Mouse (Mus musculus) gastrocnemius, adult 2 months (tissue): ENCODE data around the gene Micall2. TPM values are rescaled to one million over a fixed set of nuclear protein-coding genes. Genes with fewer than 3 reads are reported as not detected.

Experiments
- DNase-seq: peaks from one replicate; pipeline ENCODE4 v3.0.0; 2022
- H3K27ac ChIP-seq: fragments of 200-600 bp; 2 replicates; pipeline ENCODE4 v1.8.1; 2022; ENCODE audit warnings: mild to moderate bottlenecking
- H3K4me3 ChIP-seq: fragments of 200-600 bp; 2 replicates; pipeline ENCODE4 v1.8.1; 2022; ENCODE audit warnings: mild to moderate bottlenecking, moderate library complexity
- CTCF ChIP-seq: fragments of 200-600 bp; IDR thresholded peaks from 2 replicates; pipeline ENCODE4 v1.8.1; 2022; ENCODE audit warnings: antibody characterized with exemption, mild to moderate bottlenecking, moderate library complexity
- intact Hi-C: fragments of 180-260 bp; cut with DNase I; formaldehyde crosslinking; loops from one replicate; pipeline ENCODE4 v1.15.1; 2025
- long read RNA-seq, 2 experiments: library from polyadenylated mRNA; stranded (forward); transcript quantifications; one replicate each; pipeline ENCODE4 v2.0.0; 2021
- total RNA-seq, 2 experiments: library from RNA; stranded (reverse); gene quantifications; 2 replicates each; pipeline ENCODE4 v1.2.3; 2021

Micall2 gene
- under 1 TPM; 0.61 to 0.95 TPM for total RNA-seq
- long read RNA-seq, experiment 1, result 0 reads
- long read RNA-seq, experiment 2, partial matches to known transcripts, result 1 of 1 reads
- long read RNA-seq, experiment 2, other reads (novel, unspliced or antisense), result 0 of 1 reads

DNA sequence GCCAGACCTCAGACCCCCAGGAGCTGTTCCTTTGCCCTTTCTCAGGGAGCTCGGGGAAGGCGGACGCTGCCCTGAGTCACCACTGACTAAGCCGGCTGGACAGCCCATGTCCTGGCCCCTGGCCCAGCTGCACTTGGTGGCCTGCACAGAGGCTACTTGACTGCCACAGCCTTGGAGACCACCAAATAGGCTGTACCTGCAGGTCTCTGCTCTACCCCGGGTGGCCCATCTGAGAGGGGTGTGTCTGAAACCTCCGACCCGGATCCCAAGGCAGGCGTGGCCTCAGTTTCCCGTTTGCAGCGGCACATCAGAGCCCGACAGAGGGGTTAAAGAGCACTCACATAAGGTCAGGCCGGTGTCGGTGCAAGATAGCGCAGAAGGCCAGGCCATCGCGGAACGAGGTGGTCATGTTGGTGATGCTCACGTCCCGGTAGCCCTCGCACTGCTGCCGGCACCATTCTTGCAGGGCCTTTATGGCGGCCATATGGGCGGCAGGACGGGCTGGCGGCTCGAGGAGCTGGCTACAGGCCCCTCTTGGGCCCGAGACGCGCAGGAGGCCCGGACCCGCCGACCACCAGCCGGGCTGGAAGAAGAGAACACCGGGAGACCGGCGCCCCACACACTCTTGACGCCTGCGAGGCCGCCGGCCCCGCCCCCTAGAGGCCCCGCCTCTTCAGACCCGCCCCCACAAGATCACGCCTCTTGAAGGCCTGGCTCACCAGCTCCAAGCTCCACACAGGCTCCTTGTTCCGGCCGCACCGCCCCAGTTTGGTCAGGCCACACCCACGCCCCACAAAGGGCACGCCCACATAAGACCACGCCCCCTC lies at the start of gene Micall2:
Gene Micall2 (minus strand): TSS at position 660 of the 827 bp plus-strand sequence.
- Histone ChIP-seq H3K4me3 (peak within 1 kb of the TSS; percentile 85), H3K27ac (peak within 1 kb of the TSS; percentile 80)
- peak; percentile 95 for DNase-seq
- intact Hi-C loops, result no loop called here
- TF ChIP-seq CTCF, result no peak

- intact Hi-C loops, result no loop called here
Observed at GRCm38 (mm10) chr5:139781406-139781805, 45.3 kb upstream of the Micall2 start.

DNA sequence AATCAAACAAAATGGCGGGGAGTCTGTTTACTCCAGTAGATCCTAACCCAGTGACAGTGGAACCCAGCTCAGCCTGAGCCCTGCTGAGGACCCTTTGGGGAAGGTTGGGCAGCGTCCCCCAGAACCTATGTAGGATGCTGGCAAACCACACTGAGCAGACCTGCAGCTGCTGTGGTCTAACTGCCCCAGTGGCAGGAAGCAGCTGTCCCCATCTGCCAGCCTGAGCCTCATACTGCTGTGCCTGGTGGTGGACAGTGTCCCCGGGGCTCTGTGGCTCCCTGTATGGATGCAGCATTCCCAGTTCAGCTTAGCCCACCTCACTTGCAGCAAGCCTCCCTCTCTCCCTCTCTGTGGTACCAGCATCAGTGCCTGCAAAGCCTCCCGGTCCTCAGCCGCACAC lies 40.8 kb upstream of the Micall2 start:
- Histone ChIP-seq H3K4me3 (no peak overlapping the region), H3K27ac (no peak overlapping the region)
- no peak for TF ChIP-seq CTCF
- no peak for DNase-seq
- intact Hi-C loops, result loop anchor here (5.0 kb wide), 1 partner anchor 40 kb away; the partner anchor contains the start of gene Tmem184a

More at GRCm38 (mm10) chr5:139781406-139781805, 45.3 kb upstream of the Micall2 start:
- Histone ChIP-seq H3K4me3 (no peak overlapping the region), H3K27ac (peak overlapping the region; percentile 83)
- peak; percentile 69 for DNase-seq
- no peak for TF ChIP-seq CTCF

DNA sequence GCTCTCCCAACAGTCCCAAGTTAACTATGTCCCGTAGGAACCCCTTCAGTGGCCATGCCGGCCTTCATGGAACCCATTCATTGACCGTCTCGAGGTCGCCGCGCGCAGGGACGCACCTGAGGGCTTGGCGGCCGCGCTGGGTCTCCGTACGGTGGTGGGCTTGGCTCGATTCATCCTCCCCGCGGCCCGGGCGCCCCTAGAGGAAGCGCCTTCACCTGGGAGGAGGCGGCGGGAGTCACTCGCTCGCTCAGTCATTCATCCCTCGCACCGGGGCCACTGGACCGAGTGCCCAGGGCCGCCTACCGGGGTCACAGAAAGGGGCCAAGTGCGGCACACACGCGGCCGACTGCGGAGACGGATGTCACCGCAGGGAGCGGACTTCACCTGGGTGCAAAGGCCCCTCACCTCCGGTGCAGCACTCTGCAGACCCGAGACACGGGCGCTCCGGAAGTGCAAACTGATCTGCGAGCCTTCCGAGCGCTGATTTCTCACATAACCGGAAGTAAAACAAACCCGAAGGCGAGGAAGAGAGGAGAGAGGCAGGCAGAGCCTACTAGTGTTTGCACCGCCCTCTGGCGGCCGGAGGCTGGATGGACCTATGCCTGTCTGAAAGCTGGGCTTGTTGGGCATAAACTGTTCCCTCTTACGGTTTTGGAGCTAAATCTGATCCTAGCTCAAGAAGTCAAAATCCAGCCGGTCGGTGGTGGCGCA lies 39.2 kb upstream of the Micall2 start, which contains the start of gene Ints1:
Gene Ints1 (minus strand): TSS at position 459 of the 711 bp plus-strand sequence.
- intact Hi-C loops, result loop anchor here (2.0 to 5.0 kb wide), 2 partner anchors 42 to 51 kb away; partner anchors contain the start of genes Gm26938, Psmg3 and Tmem184a
- peak; percentile 98; the same call in 1 of the 2 replicates for TF ChIP-seq CTCF
- Histone ChIP-seq H3K27ac (peak within 1 kb of the TSS; percentile 88), H3K4me3 (peak within 1 kb of the TSS; percentile 98)
- DNase-seq, result peak; percentile 97

DNA sequence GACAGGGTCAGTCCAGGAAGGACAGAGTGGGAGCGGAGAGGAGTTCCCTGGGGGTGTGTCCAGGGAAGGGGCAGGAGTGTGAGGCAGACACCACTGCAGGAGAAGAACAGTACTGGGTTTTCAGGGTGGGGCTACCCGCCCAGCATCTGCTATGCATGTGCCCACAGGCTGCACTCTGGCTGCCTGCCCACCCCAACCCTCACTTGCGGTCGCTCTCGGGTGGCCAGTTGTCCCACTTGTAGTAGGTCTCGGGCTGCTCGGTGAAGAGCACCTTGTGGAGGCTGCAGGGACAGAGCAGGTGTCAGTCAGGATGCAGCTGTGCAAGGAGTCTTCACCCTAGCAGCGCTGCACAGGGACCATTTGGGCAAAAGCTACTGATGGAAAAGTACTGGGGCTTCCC lies 32.1 kb upstream of the Micall2 start:
- no peak for TF ChIP-seq CTCF
- no peak for DNase-seq
- no peak overlapping the region for H3K27ac ChIP-seq
- no peak overlapping the region for H3K4me3 ChIP-seq
- intact Hi-C loops, result no loop called here

GRCm38 (mm10) chr5:139764296-139764695 lies 28.2 kb upstream of the Micall2 start:
- Histone ChIP-seq H3K4me3 (no peak overlapping the region), H3K27ac (no peak overlapping the region)
- no peak for DNase-seq
- peak; percentile 58 for TF ChIP-seq CTCF
- intact Hi-C loops, result no loop called here

- H3K4me3 ChIP-seq, result no peak overlapping the region
- no peak for TF ChIP-seq CTCF
- intact Hi-C loops, result no loop called here
Observed at GRCm38 (mm10) chr5:139758096-139758495, 22.0 kb upstream of the Micall2 start.

GRCm38 (mm10) chr5:139756586-139756985 lies 20.4 kb upstream of the Micall2 start:
- no peak for TF ChIP-seq CTCF
- intact Hi-C loops, result no loop called here
- no peak overlapping the region for H3K4me3 ChIP-seq
- DNase-seq, result no peak
- H3K27ac ChIP-seq, result no peak overlapping the region

More at GRCm38 (mm10) chr5:139758096-139758495, 22.0 kb upstream of the Micall2 start:
- no peak overlapping the region for H3K27ac ChIP-seq
- DNase-seq, result no peak

DNA sequence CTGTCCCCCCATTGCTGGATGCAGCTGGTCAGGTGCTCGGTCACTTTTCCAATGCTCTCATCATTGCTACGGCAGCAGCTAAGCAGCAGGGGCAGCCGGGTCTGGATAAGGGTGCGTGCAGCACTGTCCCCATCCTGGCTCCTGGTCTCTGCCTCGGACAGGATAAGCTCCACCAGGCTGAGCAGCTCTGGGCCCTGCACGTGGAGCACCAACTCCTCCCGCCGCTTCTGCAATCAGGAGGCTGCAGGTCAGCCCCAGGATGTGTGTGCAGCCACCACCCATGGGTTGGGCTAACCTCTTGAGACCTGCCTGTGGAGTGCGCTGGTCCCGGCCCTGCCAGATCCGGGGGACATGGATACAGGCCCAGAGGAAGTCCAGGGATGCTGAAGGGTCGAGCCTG lies 20.0 kb upstream of the Micall2 start:
- TF ChIP-seq CTCF, result no peak
- no peak for DNase-seq
- intact Hi-C loops, result no loop called here
- Histone ChIP-seq H3K4me3 (no peak overlapping the region), H3K27ac (no peak overlapping the region)

DNA sequence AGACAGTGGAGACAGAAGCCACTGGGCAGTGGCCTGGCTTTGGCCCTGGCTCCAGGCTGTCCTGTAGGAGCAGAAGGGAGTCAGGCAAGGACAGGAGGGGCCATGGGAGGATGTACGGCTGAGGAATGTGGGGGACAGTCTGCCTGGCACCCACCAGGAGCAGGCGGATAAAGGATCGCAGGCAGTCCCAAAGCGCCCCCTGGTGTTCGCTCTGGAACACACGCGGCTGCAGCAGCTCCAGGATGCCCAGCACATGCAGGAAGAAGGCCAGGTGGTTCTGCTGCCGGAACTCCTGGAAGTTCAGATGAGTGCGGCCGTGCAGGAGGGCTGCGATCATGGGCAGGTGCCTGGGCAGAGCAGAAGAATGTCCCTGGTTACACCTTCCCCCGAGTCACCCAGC lies 18.6 kb upstream of the Micall2 start:
- peak; percentile 66 for DNase-seq
- H3K4me3 ChIP-seq, result no peak overlapping the region
- H3K27ac ChIP-seq, result no peak overlapping the region
- peak; percentile 78 for TF ChIP-seq CTCF
- intact Hi-C loops, result no loop called here

DNA sequence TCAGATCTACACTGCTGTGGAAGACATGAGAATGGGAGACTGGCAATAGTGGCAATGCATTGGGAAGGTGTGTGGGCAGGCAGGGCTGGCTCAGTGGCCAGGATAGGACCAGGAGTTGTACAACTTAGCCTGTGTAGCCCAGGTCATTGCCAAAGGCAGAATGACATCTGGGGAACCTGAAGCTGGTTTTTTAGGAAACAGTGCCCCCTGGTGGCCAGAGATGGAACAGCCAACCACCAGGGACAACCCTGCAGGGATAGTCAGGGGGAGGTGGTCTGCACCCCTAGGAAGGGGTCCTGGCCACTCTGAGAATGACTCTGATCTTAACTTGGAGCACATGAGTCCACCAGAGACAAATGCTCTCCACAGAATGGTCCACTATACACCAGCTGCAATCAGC lies 14.4 kb upstream of the Micall2 start:
- intact Hi-C loops, result loop anchor here (1.0 kb wide), 1 partner anchor 33 kb away; no protein-coding TSS in a partner anchor
- peak; percentile 99 for TF ChIP-seq CTCF
- DNase-seq, result peak; percentile 78

GRCm38 (mm10) chr5:139749413-139750125 lies 13.4 kb upstream of the Micall2 start:
- DNase-seq, result no peak
- intact Hi-C loops, result loop anchor here (1.0 to 5.0 kb wide), 2 partner anchors 32 to 212 kb away; no protein-coding TSS in a partner anchor
- H3K4me3 ChIP-seq, result no peak overlapping the region

More for the DNA sequence above, 14.4 kb upstream of the Micall2 start:
- Histone ChIP-seq H3K4me3 (no peak overlapping the region), H3K27ac (no peak overlapping the region)

More at GRCm38 (mm10) chr5:139749413-139750125, 13.4 kb upstream of the Micall2 start:
- TF ChIP-seq CTCF, result no peak
- no peak overlapping the region for H3K27ac ChIP-seq
